Mouse (Mus musculus): ENCODE data around the gene Gm3435.
"Not testable (repeated sequence)": the region's sequence is repeated elsewhere in the genome, so short reads cannot be mapped to it uniquely, and the experiment has no call there.

DNA sequence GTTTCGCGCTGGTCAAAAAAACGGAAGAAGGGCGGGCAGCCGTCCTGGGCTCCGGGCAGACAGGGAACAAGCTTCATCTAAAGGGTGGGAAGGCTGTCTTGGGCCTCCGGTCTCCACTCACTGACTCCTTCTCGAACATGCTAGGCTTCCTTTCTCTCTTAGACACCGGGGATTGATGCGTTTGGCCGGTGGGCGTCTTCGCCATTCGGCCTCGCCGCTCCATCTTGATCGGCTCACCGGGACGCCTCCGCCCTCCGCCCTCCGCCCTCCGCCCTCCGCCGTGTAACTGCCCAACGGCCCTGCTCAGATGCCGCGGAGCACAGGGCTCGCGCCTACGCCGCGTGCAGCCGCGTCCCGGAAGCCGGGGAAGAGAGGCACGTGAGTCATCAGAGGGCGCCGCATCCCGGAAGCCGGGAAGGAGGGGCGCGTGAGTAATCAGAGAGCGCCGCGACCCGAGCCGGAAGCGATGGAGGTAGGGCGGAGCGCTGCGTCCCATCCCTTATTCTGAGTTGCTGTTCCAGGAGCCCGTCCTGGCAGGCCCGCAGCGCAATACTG is 31.3 kb downstream of the Gm3435 start, which contains the start of the genes Ermard, Tcte3 and Gm3448:
- TF ChIP-seq CTCF (conservative IDR thresholded peaks at IDR 0.05; ENCODE audit: insufficient read depth, insufficient read length, low read depth, low read length); POLR2A (IDR thresholded peaks at IDR 0.05; ENCODE audit: low read depth, low read length): not testable (repeated sequence)
